Comparison of ENCODE assay signal across 8 mouse cellular contexts in genomic region chr2:18675681-18676456, GRCm38 (mm10). TPM values are rescaled to one million over a fixed set of nuclear protein-coding genes. Genes with fewer than 3 reads are reported as not detected.
DNase-seq lines count a peak whose midpoint lies in the region; ATAC-seq and TF ChIP-seq lines count a peak whose summit lies in the region.

No protein-coding gene starts in this region.

- H3K27me3 ChIP-seq in lung, embryonic 14.5 days (ENCODE audit: insufficient read depth, low read length): peaks cover 20% of the 10 kb centered on the region
- peaks cover 5% of the 10 kb centered on the region for H3K27me3 ChIP-seq in embryonic facial prominence, embryonic 11.5 days (ENCODE audit: control insufficient read depth, insufficient read depth, low read length)
- H3K27me3 ChIP-seq in limb, embryonic 10.5 days (ENCODE audit: low read depth, poor library complexity, severe bottlenecking): peaks cover 54% of the 10 kb centered on the region
- H3K27me3 ChIP-seq in neural tube, embryonic 15.5 days (replicated peaks): peaks cover 11% of the 10 kb centered on the region

- H3K9me3 ChIP-seq in lung, embryonic 14.5 days (ENCODE audit: low read depth, low read length): no peaks in the 10 kb centered on the region
- H3K9me3 ChIP-seq in embryonic facial prominence, embryonic 11.5 days (replicated peaks; ENCODE audit: control insufficient read depth, low read length): no peaks in the 10 kb centered on the region
- H3K9me3 ChIP-seq in limb, embryonic 10.5 days (replicated peaks): no peaks in the 10 kb centered on the region
- H3K9me3 ChIP-seq in neural tube, embryonic 15.5 days (replicated peaks): no peaks in the 10 kb centered on the region

- no peak for TF ChIP-seq CTCF in lung, embryonic 14.5 days (IDR thresholded peaks at IDR 0.05; ENCODE audit: low read depth)

- DNase-seq in lung, embryonic 14.5 days: peak; percentile 26
- no peak for DNase-seq in lung, postnatal 25 days (ENCODE audit: low spot score)
- peak; percentile 29 for DNase-seq in embryonic facial prominence, embryonic 11.5 days (ENCODE audit: low spot score)
- DNase-seq in limb, embryonic 10.5 days (ENCODE audit: low spot score): peak; percentile 51
- DNase-seq in ovary, postnatal 14 days (ENCODE audit: low spot score): no peak
- no peak for DNase-seq in right cerebral cortex, postnatal 36 days (ENCODE audit: low spot score in 2 of 2)

- H3K4me1 ChIP-seq in lung, embryonic 14.5 days (ENCODE audit: insufficient read depth): no peaks in the 10 kb centered on the region
- H3K4me1 ChIP-seq in embryonic facial prominence, embryonic 11.5 days (ENCODE audit: control insufficient read depth, insufficient read depth, low read length): no peaks in the 10 kb centered on the region
- peaks cover 44% of the 10 kb centered on the region for H3K4me1 ChIP-seq in limb, embryonic 10.5 days
- peaks cover 41% of the 10 kb centered on the region for H3K4me1 ChIP-seq in neural tube, embryonic 15.5 days

- H3K9ac ChIP-seq in lung, embryonic 14.5 days: peak overlapping the region; percentile 70
- H3K9ac ChIP-seq in embryonic facial prominence, embryonic 11.5 days (replicated peaks; ENCODE audit: low read length): peak overlapping the region; percentile 77
- H3K9ac ChIP-seq in neural tube, embryonic 15.5 days (replicated peaks): peak overlapping the region; percentile 93

- H3K27ac ChIP-seq in lung, embryonic 14.5 days (ENCODE audit: low read depth): peak overlapping the region; percentile 70; the same call in 1 of the 2 replicates
- peak overlapping the region; percentile 85 for H3K27ac ChIP-seq in embryonic facial prominence, embryonic 11.5 days (replicated peaks; ENCODE audit: low read depth, low read length)
- peak overlapping the region; percentile 98 for H3K27ac ChIP-seq in limb, embryonic 10.5 days
- peak overlapping the region; percentile 96 for H3K27ac ChIP-seq in neural tube, embryonic 15.5 days (replicated peaks)

- peak overlapping the region; percentile 84 for H3K4me2 ChIP-seq in lung, embryonic 14.5 days
- peak overlapping the region; percentile 76 for H3K4me2 ChIP-seq in embryonic facial prominence, embryonic 11.5 days (ENCODE audit: low read depth, low read length)
- H3K4me2 ChIP-seq in neural tube, embryonic 15.5 days: peak overlapping the region; percentile 85

- 0 out of 2 replicates have a peak, but pooled peaks cover 3% of the 10 kb centered on the region for H3K36me3 ChIP-seq in lung, embryonic 14.5 days (ENCODE audit: insufficient read depth)
- no peaks in the 10 kb centered on the region for H3K36me3 ChIP-seq in embryonic facial prominence, embryonic 11.5 days (replicated peaks; ENCODE audit: control insufficient read depth, insufficient read depth, low read depth, low read length)
- no peaks in the 10 kb centered on the region for H3K36me3 ChIP-seq in limb, embryonic 10.5 days
- no peaks in the 10 kb centered on the region for H3K36me3 ChIP-seq in neural tube, embryonic 15.5 days

- WGBS in lung, embryonic 14.5 days: 14% methylated on average over 42 of the region's 42 CpGs
- 1% methylated on average over 41 of the region's 42 CpGs for WGBS in embryonic facial prominence, embryonic 11.5 days
- WGBS in limb, embryonic 10.5 days: 2% methylated on average over 42 of the region's 42 CpGs
- WGBS in neural tube, embryonic 15.5 days: 10% methylated on average over 42 of the region's 42 CpGs

- H3K4me3 ChIP-seq in lung, embryonic 14.5 days (ENCODE audit: low read depth, low read length): peak overlapping the region; percentile 81
- peak overlapping the region; percentile 81 for H3K4me3 ChIP-seq in embryonic facial prominence, embryonic 11.5 days (ENCODE audit: low read depth, low read length)
- peak overlapping the region; percentile 82 for H3K4me3 ChIP-seq in limb, embryonic 10.5 days
- H3K4me3 ChIP-seq in neural tube, embryonic 15.5 days (replicated peaks): peak overlapping the region; percentile 75

- ATAC-seq in lung, embryonic 14.5 days (ENCODE audit: insufficient read depth): no peak
- ATAC-seq in embryonic facial prominence, embryonic 11.5 days (replicated peaks; ENCODE audit: insufficient number of reproducible peaks, low FRiP score, low TSS enrichment, low read depth): no peak
- ATAC-seq in neural tube, embryonic 15.5 days (ENCODE audit: low FRiP score): no peak
- ATAC-seq in inflammation-experienced regulatory T-cells, adult 6 months: no peak

RNA-seq across cellular contexts. Expression of gene Bmi1, which starts 0.9 kb away (rescaled TPM):
- 33.4 and 33.8 TPM in 2 replicates for polyA plus RNA-seq in lung, embryonic 14.5 days (2014; fragmentation: Nextera tagmentation; extraction: Ambion mirVana)
- 43.8 and 49.9 TPM in 2 replicates for polyA plus RNA-seq in embryonic facial prominence, embryonic 11.5 days (2014; fragmentation: Nextera tagmentation; extraction: Ambion mirVana)
- 16.9 and 22.3 TPM in 2 replicates for polyA plus RNA-seq in limb, embryonic 10.5 days (2016; fragmentation: Nextera tagmentation; extraction: Ambion mirVana)
- 18.1 and 19.8 TPM in 2 replicates for polyA plus RNA-seq in neural tube, embryonic 15.5 days (2015; fragmentation: Nextera tagmentation; extraction: Ambion mirVana)
- 10 to 100 TPM; 10.3 to 18.0 (median 13.0) TPM for polyA plus RNA-seq in inflammation-experienced regulatory T-cells, adult 6 months (2017; shearing (Covaris generic))

RNA-seq across cellular contexts. Expression of gene Commd3, which starts 3.7 kb away (rescaled TPM):
- polyA plus RNA-seq in lung, embryonic 14.5 days (2014; fragmentation: Nextera tagmentation; extraction: Ambion mirVana): 194 and 200 TPM in 2 replicates
- 182 and 184 TPM in 2 replicates for polyA plus RNA-seq in embryonic facial prominence, embryonic 11.5 days (2014; fragmentation: Nextera tagmentation; extraction: Ambion mirVana)
- polyA plus RNA-seq in limb, embryonic 10.5 days (2016; fragmentation: Nextera tagmentation; extraction: Ambion mirVana): 96.0 and 135 TPM in 2 replicates
- 192 and 193 TPM in 2 replicates for polyA plus RNA-seq in neural tube, embryonic 15.5 days (2015; fragmentation: Nextera tagmentation; extraction: Ambion mirVana)
- polyA plus RNA-seq in inflammation-experienced regulatory T-cells, adult 6 months (2017; shearing (Covaris generic)): 100 to 1,000 TPM; 214 to 252 (median 247) TPM

RNA-seq across cellular contexts. Expression of gene Spag6, which starts 18.0 kb away (rescaled TPM):
- polyA plus RNA-seq in lung, embryonic 14.5 days (2014; fragmentation: Nextera tagmentation; extraction: Ambion mirVana): 0.14 and 0.22 TPM in 2 replicates
- 0.11 and 0.38 TPM in 2 replicates for polyA plus RNA-seq in embryonic facial prominence, embryonic 11.5 days (2014; fragmentation: Nextera tagmentation; extraction: Ambion mirVana)
- not detected in 2 replicates for polyA plus RNA-seq in limb, embryonic 10.5 days (2016; fragmentation: Nextera tagmentation; extraction: Ambion mirVana)
- 0.06 TPM in 1 of 2 replicates, not detected in the other for polyA plus RNA-seq in neural tube, embryonic 15.5 days (2015; fragmentation: Nextera tagmentation; extraction: Ambion mirVana)
- polyA plus RNA-seq in inflammation-experienced regulatory T-cells, adult 6 months (2017; shearing (Covaris generic)): not detected

Comparison
In these comparisons a context has a peak if more than half of its experiments do, and no peak if none do; other contexts are left out.
1. DNase-seq: peak in lung, embryonic 14.5 days (single experiment), embryonic facial prominence, embryonic 11.5 days (single experiment) and limb, embryonic 10.5 days (single experiment); none in lung, postnatal 25 days (single experiment), ovary, postnatal 14 days (single experiment) and right cerebral cortex, postnatal 36 days (0 of 2).
2. Peak in every context shown above with its lines, with median percentiles within 50 percentile points of each other: H3K27ac ChIP-seq, H3K4me2 ChIP-seq, H3K4me3 ChIP-seq and H3K9ac ChIP-seq.